Mouse (Mus musculus) lung, adult 2 months (tissue): ENCODE results near the gene Cacng4.

Experiments
- CTCF ChIP-seq: fragments of 200-500 bp; IDR thresholded peaks from 2 replicates; pipeline ENCODE4 v1.5.1; 2011; ENCODE audit warnings: mild to moderate bottlenecking, low read length, control low read depth; ENCODE audit not compliant: insufficient read depth
- POLR2A ChIP-seq: fragments of 200-500 bp; IDR thresholded peaks from 2 replicates; pipeline ENCODE4 v1.6.1; 2011; ENCODE audit warnings: low read depth, mild to moderate bottlenecking, control low read depth, low read length, borderline replicate concordance; ENCODE audit errors: extremely low read depth

GRCm38 (mm10) chr11:107693338-107693737, 101.0 kb downstream of the Cacng4 start:
- TF ChIP-seq CTCF, result no peak
- TF ChIP-seq POLR2A, result no peak
